Mouse (Mus musculus) midbrain, postnatal 0 days (tissue): ENCODE data around the gene Gm42715. TPM values are rescaled to one million over a fixed set of nuclear protein-coding genes. Genes with fewer than 3 reads are reported as not detected.

Source experiments
- ATAC-seq: fragments of 200-750 bp; cut with Nextera tagmentation; 2 replicates; pipeline ENCODE4 v1.8.0; 2017; ENCODE audit warnings: moderate number of reproducible peaks, mild to moderate bottlenecking, moderate TSS enrichment, moderate library complexity; ENCODE audit not compliant: low FRiP score
- DNase-seq: peaks from one replicate; pipeline ENCODE4 v3.0.0-alpha.2; 2015; ENCODE audit warnings: low spot score
- H3K27ac ChIP-seq: fragments of 300-500 bp; sonication (generic); 2 replicates; pipeline ENCODE4 v1.5.1; 2014; ENCODE audit warnings: low read depth, mild to moderate bottlenecking, low read length, mixed read lengths
- H3K27me3 ChIP-seq: fragments of 300-500 bp; sonication (generic); 2 replicates; pipeline ENCODE4 v1.6.1; 2014; ENCODE audit warnings: low read length, control low read depth, mixed read lengths; ENCODE audit not compliant: insufficient read depth
- H3K36me3 ChIP-seq: fragments of 300-500 bp; sonication (generic); 2 replicates; pipeline ENCODE4 v1.6.1; 2014; ENCODE audit warnings: low read length, control low read depth, mixed read lengths; ENCODE audit not compliant: insufficient read depth
- H3K4me1 ChIP-seq: fragments of 300-500 bp; sonication (generic); 2 replicates; pipeline ENCODE4 v1.6.1; 2014; ENCODE audit warnings: mild to moderate bottlenecking, control low read depth, antibody characterized with exemption, low read length, mixed read lengths; ENCODE audit not compliant: insufficient read depth
- H3K4me2 ChIP-seq: fragments of 300-500 bp; sonication (generic); 2 replicates; pipeline ENCODE4 v1.6.1; 2014; ENCODE audit warnings: low read depth, mild to moderate bottlenecking, low read length, mixed read lengths; ENCODE audit not compliant: poor library complexity, severe bottlenecking
- H3K4me3 ChIP-seq: fragments of 300-500 bp; sonication (generic); 2 replicates; pipeline ENCODE4 v1.5.1; 2014; ENCODE audit warnings: low read depth, mild to moderate bottlenecking, low read length, moderate library complexity
- H3K9ac ChIP-seq: fragments of 300-500 bp; sonication (generic); replicated peaks from 2 replicates; pipeline ENCODE4 v1.6.1; 2014; ENCODE audit warnings: mild to moderate bottlenecking, low read length, moderate library complexity, mixed read lengths; ENCODE audit not compliant: poor library complexity, severe bottlenecking
- H3K9me3 ChIP-seq: fragments of 300-500 bp; sonication (generic); 2 replicates; pipeline ENCODE4 v1.6.1; 2016; ENCODE audit warnings: low read length, control low read depth
- CTCF ChIP-seq: IDR thresholded peaks from 2 replicates; pipeline ENCODE4 v1.5.1; 2016; ENCODE audit warnings: antibody characterized with exemption, mild to moderate bottlenecking
- WGBS: fragments of 180-500 bp; shearing (Covaris S2); extraction: QIAGEN DNeasy Blood & Tissue Kit; methylation state at CpG from one replicate; pipeline ENCODE4 v1.1.7; 2014; 5-methylcytosine and 5-hydroxymethylcytosine counted together
- polyA plus RNA-seq: library from polyadenylated mRNA; unstranded; fragments of >200 nt; fragmentation: Nextera tagmentation; extraction: Ambion mirVana; gene quantifications from 2 replicates; pipeline ENCODE4 v1.2.1, GENCODE M21; 2015
- total RNA-seq: library from RNA; depleted of rRNA; stranded (reverse); fragments of >200 nt; gene quantifications from 2 replicates; pipeline ENCODE4 v1.2.3, GENCODE M21; 2014

The Gm42715 gene
- total and polyA plus RNA-seq, 2 experiments from 2014 or later, result 11.4 to 19.6 TPM

DNA sequence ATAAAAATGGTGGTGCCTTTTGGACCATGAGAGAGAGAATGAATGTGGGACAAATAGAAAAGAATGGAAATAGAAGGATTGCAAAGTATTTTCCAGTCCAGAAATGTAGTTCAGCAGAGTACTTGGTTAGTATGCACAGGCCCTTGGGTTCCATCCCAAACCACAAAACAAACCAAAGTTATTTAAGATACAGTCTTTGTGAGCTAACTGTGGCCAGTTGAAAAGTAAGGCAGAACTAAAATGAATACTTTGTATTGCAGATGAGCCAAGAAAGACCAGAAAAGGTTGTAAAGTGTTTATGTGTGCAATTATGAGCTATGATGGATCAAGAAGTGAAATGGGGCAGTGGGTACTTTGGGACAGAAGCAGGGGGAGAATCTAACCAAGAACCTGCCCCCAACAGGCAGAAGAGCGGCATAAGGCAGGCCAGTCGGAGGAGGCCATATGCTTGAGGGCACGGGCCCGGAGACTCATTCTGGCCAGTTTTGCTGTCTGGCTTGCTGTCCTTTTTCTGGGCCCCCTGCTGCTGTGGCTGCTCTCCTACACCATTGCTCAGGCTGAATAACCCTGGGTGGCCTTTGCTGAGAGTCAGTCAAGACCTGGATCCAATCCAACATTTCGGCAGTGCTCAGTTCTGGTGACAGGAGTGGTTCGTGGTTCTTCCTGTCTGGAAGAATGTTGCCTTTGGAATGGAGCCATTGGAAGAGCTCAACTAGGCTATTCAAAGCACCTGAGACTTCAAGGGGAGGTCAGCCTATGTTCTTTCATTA is 45.2 kb downstream of the Gm42715 start:
- H3K4me1 ChIP-seq, result no peaks in the 10 kb centered on the region
- peaks cover 34% of the 10 kb centered on the region for H3K36me3 ChIP-seq
- no peaks in the 10 kb centered on the region for H3K27me3 ChIP-seq
- no peak overlapping the region for H3K4me3 ChIP-seq
- WGBS, result 69% methylated on average over 6 of the region's 6 CpGs
- 0 out of 2 replicates have a peak, but pooled peaks have one; percentile 2 for TF ChIP-seq CTCF
- ATAC-seq, result no peak
- H3K4me2 ChIP-seq, result no peak overlapping the region
- no peak overlapping the region for H3K9ac ChIP-seq
- no peak overlapping the region for H3K27ac ChIP-seq
- H3K9me3 ChIP-seq, result no peaks in the 10 kb centered on the region
- peak; percentile 50 for DNase-seq

DNA sequence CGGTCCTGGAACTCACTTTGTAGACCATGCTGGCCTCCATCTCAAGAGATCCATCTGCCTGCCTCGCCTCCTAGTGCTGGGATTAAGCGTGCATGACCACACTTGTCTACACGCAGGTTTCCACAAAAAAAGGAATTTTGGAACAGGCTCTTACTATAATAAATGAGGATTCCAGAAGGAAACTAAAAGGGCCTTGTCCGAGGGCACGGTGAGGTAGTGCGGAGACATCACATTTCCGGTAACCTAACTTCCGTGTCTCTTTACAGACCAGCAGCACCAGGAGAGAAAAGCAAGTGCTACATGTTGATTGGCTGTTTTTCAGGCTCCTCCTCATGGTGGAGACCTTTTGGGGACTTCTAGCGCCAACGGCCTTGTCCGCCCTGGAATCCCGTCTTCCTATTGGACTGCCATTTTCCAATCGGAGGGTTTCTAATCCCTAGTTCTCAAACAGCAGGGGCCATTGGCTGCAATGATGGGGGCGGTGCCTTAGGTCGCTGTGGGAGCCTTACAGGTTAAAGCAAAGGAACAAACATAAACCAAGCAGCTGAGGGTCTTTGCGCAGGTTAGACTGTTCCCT is 53.6 kb downstream of the Gm42715 start, which contains the start of gene Phkg2:
Gene Phkg2, plus strand, starts transcription at position 446 of the 577 bp plus-strand sequence.
- DNase-seq (peak; percentile 99), ATAC-seq (peak; percentile 96)
- Histone ChIP-seq H3K27ac (peak within 1 kb of the TSS; percentile 85), H3K4me2 (peak within 1 kb of the TSS; percentile 88), H3K4me1 (0 out of 2 replicates have a peak, but pooled peaks cover 11% of the 10 kb centered on the region), H3K4me3 (peak within 1 kb of the TSS; percentile 64), H3K9ac (peak within 1 kb of the TSS; percentile 72), H3K27me3 (no peaks in the 10 kb centered on the region), H3K9me3 (no peaks in the 10 kb centered on the region), H3K36me3 (peaks cover 10% of the 10 kb centered on the region)
- under 1% methylated on average over 17 of the region's 17 CpGs for WGBS
- TF ChIP-seq CTCF, result 0 out of 2 replicates have a peak, but pooled peaks have one; percentile 15

DNA sequence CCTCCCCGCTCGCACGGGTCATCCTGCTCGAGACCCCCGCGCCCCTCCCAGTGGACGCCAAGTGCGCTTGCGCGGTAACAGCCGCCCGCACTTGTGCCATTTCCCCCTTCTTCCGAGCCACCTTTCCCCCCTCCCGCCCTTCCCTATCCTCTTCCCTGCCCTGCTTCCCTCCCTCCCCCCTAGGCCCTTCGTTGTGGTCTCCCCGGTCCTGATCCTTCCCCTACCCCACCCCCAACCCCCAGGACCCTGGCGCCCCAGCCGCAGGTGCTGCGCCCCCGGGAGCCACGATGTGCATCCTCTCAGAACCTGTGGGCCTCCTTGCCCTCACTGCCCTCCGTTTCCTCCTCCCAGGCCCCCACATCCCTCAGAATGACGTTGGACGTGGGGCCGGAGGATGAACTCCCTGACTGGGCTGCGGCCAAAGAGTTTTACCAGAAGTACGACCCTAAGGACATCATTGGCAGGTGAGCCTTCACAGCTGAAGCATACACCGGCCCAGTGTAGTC is 54.2 kb downstream of the Gm42715 start:
- ATAC-seq (peak; percentile 75; the same call in 1 of the 2 replicates), DNase-seq (peak; percentile 7)
- 3% methylated on average over 24 of the region's 28 CpGs for WGBS
- Histone ChIP-seq H3K4me1 (0 out of 2 replicates have a peak, but pooled peaks cover 11% of the 10 kb centered on the region), H3K9ac (peak overlapping the region; percentile 72), H3K27me3 (no peaks in the 10 kb centered on the region), H3K27ac (peak overlapping the region; percentile 72), H3K9me3 (no peaks in the 10 kb centered on the region), H3K4me3 (peak overlapping the region; percentile 64), H3K36me3 (peaks cover 11% of the 10 kb centered on the region), H3K4me2 (peak overlapping the region; percentile 88)
- no peak for TF ChIP-seq CTCF

DNA sequence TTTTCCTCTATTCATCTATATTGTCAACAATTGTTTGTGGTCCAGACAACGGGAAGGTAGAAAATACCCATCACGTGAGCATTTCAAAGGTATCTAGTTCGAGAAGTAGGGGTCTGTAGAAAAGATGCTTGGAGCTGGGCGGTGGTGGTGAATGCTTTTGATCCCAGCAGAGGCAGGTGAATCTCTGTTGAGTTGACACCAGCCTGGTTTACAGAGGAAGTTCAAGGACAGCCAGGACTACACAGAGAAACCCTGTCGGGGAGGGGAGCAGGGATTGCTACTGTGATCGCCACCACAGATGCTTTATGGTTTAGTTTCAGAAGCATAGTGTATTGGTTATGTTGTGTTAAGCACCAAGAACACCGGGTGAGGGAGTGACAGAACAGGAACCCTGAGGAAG is 54.7 kb downstream of the Gm42715 start:
- DNase-seq (no peak), ATAC-seq (no peak)
- H3K4me1 ChIP-seq, result 0 out of 2 replicates have a peak, but pooled peaks cover 11% of the 10 kb centered on the region
- no peaks in the 10 kb centered on the region for H3K9me3 ChIP-seq
- peaks cover 11% of the 10 kb centered on the region for H3K36me3 ChIP-seq
- 20% methylated on average over 7 of the region's 7 CpGs for WGBS
- peak overlapping the region; percentile 72 for H3K9ac ChIP-seq
- H3K4me2 ChIP-seq, result peak overlapping the region; percentile 88
- H3K27ac ChIP-seq, result peak overlapping the region; percentile 72; the same call in 1 of the 2 replicates
- TF ChIP-seq CTCF, result no peak
- H3K27me3 ChIP-seq, result no peaks in the 10 kb centered on the region
- peak overlapping the region; percentile 64 for H3K4me3 ChIP-seq

DNA sequence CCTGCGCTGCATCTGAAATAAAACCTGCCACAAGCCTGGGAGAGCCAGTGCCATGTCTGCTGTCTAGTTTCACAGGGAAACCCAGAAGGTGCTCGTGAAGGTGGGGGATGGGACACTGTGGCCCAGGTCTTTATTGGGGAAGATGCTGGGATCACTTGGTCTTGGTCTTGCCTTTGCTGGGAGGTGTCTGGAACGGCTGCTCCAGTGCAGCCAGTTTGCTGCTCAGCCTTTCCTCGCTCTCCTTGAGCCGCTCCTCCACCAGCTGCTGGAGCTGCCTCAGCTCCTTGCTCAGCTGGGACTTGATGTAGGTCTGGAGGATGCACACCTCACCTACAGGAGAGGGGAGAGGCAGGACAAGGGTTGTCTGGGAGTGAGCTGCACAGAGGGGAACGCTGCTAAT is 63.9 kb downstream of the Gm42715 start:
- DNase-seq (no peak), ATAC-seq (no peak)
- Histone ChIP-seq H3K4me2 (no peak overlapping the region), H3K9ac (no peak overlapping the region), H3K9me3 (no peaks in the 10 kb centered on the region), H3K4me3 (no peak overlapping the region), H3K27ac (no peak overlapping the region), H3K4me1 (no peaks in the 10 kb centered on the region), H3K36me3 (peaks cover 30% of the 10 kb centered on the region), H3K27me3 (no peaks in the 10 kb centered on the region)
- TF ChIP-seq CTCF, result no peak
- WGBS, result 99% methylated on average over 6 of the region's 6 CpGs
